Mouse (Mus musculus): Measurements from ENCODE around the gene Creb3l1.
A peak's percentile ranks its signal among the peaks of the same experiment; 100 is the strongest.

Gene Creb3l1

GRCm38 (mm10) chr2:92024274-92024672 is at the start of gene Creb3l1:
Creb3l1 (minus strand) TSS chr2:92024502.
- DNase-seq (ENCODE audit: low read depth, low spot score), result no peak

GRCm38 (mm10) chr2:92071143-92071542 is 46.8 kb upstream of the Creb3l1 start:
- DNase-seq (ENCODE audit: low read depth, low spot score), result no peak

GRCm38 (mm10) chr2:92069630-92070029 is 45.3 kb upstream of the Creb3l1 start:
- DNase-seq (ENCODE audit: low read depth, low spot score), result no peak

- DNase-seq (ENCODE audit: low read depth, low spot score), result no peak
Measured at GRCm38 (mm10) chr2:92067600-92067999, 43.3 kb upstream of the Creb3l1 start.

GRCm38 (mm10) chr2:92066899-92067298 is 42.6 kb upstream of the Creb3l1 start:
- no peak for DNase-seq (ENCODE audit: low read depth, low spot score)

- no peak for DNase-seq (ENCODE audit: low read depth, low spot score)
Measured at GRCm38 (mm10) chr2:92065938-92066337, 41.6 kb upstream of the Creb3l1 start.

GRCm38 (mm10) chr2:92065269-92065888 is 41.1 kb upstream of the Creb3l1 start:
- no peak for DNase-seq (ENCODE audit: low read depth, low spot score)

GRCm38 (mm10) chr2:92063106-92063505 is 38.8 kb upstream of the Creb3l1 start:
- DNase-seq (ENCODE audit: low read depth, low spot score), result no peak

GRCm38 (mm10) chr2:92061337-92061736 is 37.0 kb upstream of the Creb3l1 start:
- no peak for DNase-seq (ENCODE audit: low read depth, low spot score)

GRCm38 (mm10) chr2:92060291-92060690 is 36.0 kb upstream of the Creb3l1 start:
- no peak for DNase-seq (ENCODE audit: low read depth, low spot score)

- DNase-seq (ENCODE audit: low read depth, low spot score), result no peak
Measured at GRCm38 (mm10) chr2:92059481-92060220, 35.3 kb upstream of the Creb3l1 start.

- no peak for DNase-seq (ENCODE audit: low read depth, low spot score)
Measured at GRCm38 (mm10) chr2:92058936-92059335, 34.6 kb upstream of the Creb3l1 start.

GRCm38 (mm10) chr2:92058469-92058868 is 34.2 kb upstream of the Creb3l1 start:
- peak; percentile 87 for DNase-seq (ENCODE audit: low read depth, low spot score)

GRCm38 (mm10) chr2:92056760-92057159 is 32.5 kb upstream of the Creb3l1 start:
- no peak for DNase-seq (ENCODE audit: low read depth, low spot score)

GRCm38 (mm10) chr2:92055831-92056236 is 31.5 kb upstream of the Creb3l1 start:
- no peak for DNase-seq (ENCODE audit: low read depth, low spot score)

GRCm38 (mm10) chr2:92055101-92055813 is 31.0 kb upstream of the Creb3l1 start:
- peak; percentile 77 for DNase-seq (ENCODE audit: low read depth, low spot score)

- DNase-seq (ENCODE audit: low read depth, low spot score), result no peak
Measured at GRCm38 (mm10) chr2:92052754-92053153, 28.5 kb upstream of the Creb3l1 start.

GRCm38 (mm10) chr2:92052188-92052587 is 27.9 kb upstream of the Creb3l1 start:
- DNase-seq (ENCODE audit: low read depth, low spot score), result no peak

GRCm38 (mm10) chr2:92048034-92048690 is 23.9 kb upstream of the Creb3l1 start:
- DNase-seq (ENCODE audit: low read depth, low spot score), result no peak

- DNase-seq (ENCODE audit: low read depth, low spot score), result no peak
Measured at GRCm38 (mm10) chr2:92047601-92048000, 23.3 kb upstream of the Creb3l1 start.

- DNase-seq (ENCODE audit: low read depth, low spot score), result no peak
Measured at GRCm38 (mm10) chr2:92043285-92043684, 19.0 kb upstream of the Creb3l1 start.

- DNase-seq (ENCODE audit: low read depth, low spot score), result no peak
Measured at GRCm38 (mm10) chr2:92041538-92041937, 17.2 kb upstream of the Creb3l1 start.

Measured in retina, postnatal 7 days (tissue).